Mouse (Mus musculus): Measurements from ENCODE around the gene Fkbpl. TPM values are rescaled to one million over a fixed set of nuclear protein-coding genes. Genes with fewer than 3 reads are reported as not detected.

Gene Fkbpl
- polyA plus RNA-seq, 1 experiment from 2014 or later = 19.6 TPM

GRCm38 (mm10) chr17:34629221-34629751, 15.3 kb upstream of the Fkbpl start, which contains the start of gene Prrt1:
TSS of gene Prrt1 (plus strand) at chr17:34629533.
- 2% methylated on average over 16 of the region's 16 CpGs for WGBS
- Histone ChIP-seq H3K4me1 (replicated peaks) (peaks cover 72% of the 10 kb centered on the region), H3K27ac (peak within 1 kb of the TSS; percentile 92), H3K27me3 (ENCODE audit: insufficient read depth, poor library complexity, severe bottlenecking) (peaks cover 58% of the 10 kb centered on the region), H3K9me3 (no peaks in the 10 kb centered on the region), H3K4me3 (peak within 1 kb of the TSS; percentile 83), H3K36me3 (peaks cover 9% of the 10 kb centered on the region; the same call in 1 of the 2 replicates)
- DNase-seq (ENCODE audit: low spot score) = peak; percentile 49

GRCm38 (mm10) chr17:34629796-34630603, 14.6 kb upstream of the Fkbpl start:
- H3K4me1 ChIP-seq (replicated peaks) = peaks cover 72% of the 10 kb centered on the region
- peaks cover 7% of the 10 kb centered on the region; the same call in 1 of the 2 replicates for H3K36me3 ChIP-seq
- peak overlapping the region; percentile 83 for H3K4me3 ChIP-seq
- no peaks in the 10 kb centered on the region for H3K9me3 ChIP-seq
- peaks cover 58% of the 10 kb centered on the region for H3K27me3 ChIP-seq (ENCODE audit: insufficient read depth, poor library complexity, severe bottlenecking)
- DNase-seq (ENCODE audit: low spot score) = no peak
- 10% methylated on average over 12 of the region's 12 CpGs for WGBS
- 0 out of 2 replicates have a peak overlapping the region, but pooled peaks have one; percentile 72 for H3K27ac ChIP-seq

GRCm38 (mm10) chr17:34630761-34631301, 13.7 kb upstream of the Fkbpl start:
- Histone ChIP-seq H3K36me3 (no peaks in the 10 kb centered on the region), H3K4me1 (replicated peaks) (peaks cover 70% of the 10 kb centered on the region), H3K4me3 (peak overlapping the region; percentile 83), H3K27me3 (ENCODE audit: insufficient read depth, poor library complexity, severe bottlenecking) (peaks cover 64% of the 10 kb centered on the region), H3K27ac (peak overlapping the region; percentile 72), H3K9me3 (no peaks in the 10 kb centered on the region)
- 3% methylated on average over 48 of the region's 48 CpGs for WGBS
- no peak for DNase-seq (ENCODE audit: low spot score)

- no peaks in the 10 kb centered on the region for H3K9me3 ChIP-seq
- H3K27me3 ChIP-seq (ENCODE audit: insufficient read depth, poor library complexity, severe bottlenecking) = peaks cover 68% of the 10 kb centered on the region
- no peaks in the 10 kb centered on the region for H3K36me3 ChIP-seq
- WGBS = 4% methylated on average over 12 of the region's 12 CpGs
- peaks cover 63% of the 10 kb centered on the region for H3K4me1 ChIP-seq (replicated peaks)
- peak overlapping the region; percentile 64 for H3K27ac ChIP-seq
- no peak for DNase-seq (ENCODE audit: low spot score)
- H3K4me3 ChIP-seq = peak overlapping the region; percentile 83
Measured at GRCm38 (mm10) chr17:34631647-34632046, 12.9 kb upstream of the Fkbpl start.

GRCm38 (mm10) chr17:34632261-34632691, 12.3 kb upstream of the Fkbpl start:
- WGBS = under 1% methylated on average over 26 of the region's 26 CpGs
- Histone ChIP-seq H3K27ac (peak overlapping the region; percentile 64; the same call in 1 of the 2 replicates), H3K27me3 (ENCODE audit: insufficient read depth, poor library complexity, severe bottlenecking) (peaks cover 68% of the 10 kb centered on the region), H3K36me3 (no peaks in the 10 kb centered on the region), H3K4me1 (replicated peaks) (peaks cover 56% of the 10 kb centered on the region), H3K9me3 (no peaks in the 10 kb centered on the region), H3K4me3 (peak overlapping the region; percentile 83)
- DNase-seq (ENCODE audit: low spot score) = peak; percentile 46

- Histone ChIP-seq H3K4me1 (replicated peaks) (peaks cover 33% of the 10 kb centered on the region), H3K27me3 (ENCODE audit: insufficient read depth, poor library complexity, severe bottlenecking) (peaks cover 48% of the 10 kb centered on the region), H3K9me3 (no peaks in the 10 kb centered on the region), H3K27ac (no peak overlapping the region), H3K36me3 (no peaks in the 10 kb centered on the region), H3K4me3 (no peak overlapping the region)
- 75% methylated on average over 2 of the region's 2 CpGs for WGBS
- no peak for DNase-seq (ENCODE audit: low spot score)
Measured at GRCm38 (mm10) chr17:34635671-34636070, 8.9 kb upstream of the Fkbpl start.

GRCm38 (mm10) chr17:34637459-34637858, 7.1 kb upstream of the Fkbpl start:
- peaks cover 30% of the 10 kb centered on the region for H3K27me3 ChIP-seq (ENCODE audit: insufficient read depth, poor library complexity, severe bottlenecking)
- WGBS = 70% methylated on average over 3 of the region's 3 CpGs
- DNase-seq (ENCODE audit: low spot score) = no peak
- no peaks in the 10 kb centered on the region for H3K9me3 ChIP-seq
- peaks cover 25% of the 10 kb centered on the region for H3K4me1 ChIP-seq (replicated peaks)
- no peaks in the 10 kb centered on the region for H3K36me3 ChIP-seq
- H3K4me3 ChIP-seq = no peak overlapping the region
- no peak overlapping the region for H3K27ac ChIP-seq

GRCm38 (mm10) chr17:34639461-34640255, 4.9 kb upstream of the Fkbpl start:
- Histone ChIP-seq H3K4me3 (no peak overlapping the region), H3K9me3 (no peaks in the 10 kb centered on the region), H3K27me3 (ENCODE audit: insufficient read depth, poor library complexity, severe bottlenecking) (peaks cover 14% of the 10 kb centered on the region; the same call in 1 of the 2 replicates), H3K27ac (peak overlapping the region; percentile 86; the same call in 1 of the 2 replicates), H3K36me3 (no peaks in the 10 kb centered on the region), H3K4me1 (replicated peaks) (peaks cover 25% of the 10 kb centered on the region)
- DNase-seq (ENCODE audit: low spot score) = no peak
- WGBS = 84% methylated on average over 7 of the region's 7 CpGs

GRCm38 (mm10) chr17:34640778-34641601, 3.6 kb upstream of the Fkbpl start:
- peak; percentile 66 for DNase-seq (ENCODE audit: low spot score)
- H3K27ac ChIP-seq = peak overlapping the region; percentile 86
- peaks cover 7% of the 10 kb centered on the region; the same call in 1 of the 2 replicates for H3K27me3 ChIP-seq (ENCODE audit: insufficient read depth, poor library complexity, severe bottlenecking)
- H3K4me1 ChIP-seq (replicated peaks) = peaks cover 37% of the 10 kb centered on the region
- H3K36me3 ChIP-seq = peaks cover 5% of the 10 kb centered on the region
- H3K4me3 ChIP-seq = peak overlapping the region; percentile 18; the same call in 1 of the 2 replicates
- WGBS = 14% methylated on average over 11 of the region's 11 CpGs
- no peaks in the 10 kb centered on the region for H3K9me3 ChIP-seq

- H3K4me1 ChIP-seq (replicated peaks) = peaks cover 43% of the 10 kb centered on the region
- peak overlapping the region; percentile 86; the same call in 1 of the 2 replicates for H3K27ac ChIP-seq
- no peaks in the 10 kb centered on the region for H3K9me3 ChIP-seq
- WGBS = 85% methylated on average over 3 of the region's 3 CpGs
- H3K36me3 ChIP-seq = peaks cover 8% of the 10 kb centered on the region
- no peak for DNase-seq (ENCODE audit: low spot score)
- no peak overlapping the region for H3K4me3 ChIP-seq
- 0 out of 2 replicates have a peak, but pooled peaks cover 4% of the 10 kb centered on the region for H3K27me3 ChIP-seq (ENCODE audit: insufficient read depth, poor library complexity, severe bottlenecking)
Measured at GRCm38 (mm10) chr17:34641945-34642344, 2.6 kb upstream of the Fkbpl start.

GRCm38 (mm10) chr17:34643379-34643778, 1.2 kb upstream of the Fkbpl start:
- no peak for DNase-seq (ENCODE audit: low spot score)
- Histone ChIP-seq H3K36me3 (peaks cover 10% of the 10 kb centered on the region), H3K9me3 (no peaks in the 10 kb centered on the region), H3K27ac (no peak overlapping the region), H3K4me1 (replicated peaks) (peaks cover 54% of the 10 kb centered on the region), H3K4me3 (no peak overlapping the region), H3K27me3 (ENCODE audit: insufficient read depth, poor library complexity, severe bottlenecking) (no peaks in the 10 kb centered on the region)
- 95% methylated on average over 4 of the region's 4 CpGs for WGBS
